Mouse (Mus musculus) embryonic facial prominence, embryonic 15.5 days (tissue): ENCODE results near the gene Klhl10. TPM values are rescaled to one million over a fixed set of nuclear protein-coding genes. Genes with fewer than 3 reads are reported as not detected.

Source experiments
- ATAC-seq: fragments of 200-750 bp; cut with Nextera tagmentation; 2 replicates; pipeline ENCODE4 v1.8.0; 2017; ENCODE audit warnings: low read depth, moderate TSS enrichment; ENCODE audit not compliant: insufficient number of reproducible peaks, low FRiP score, low TSS enrichment
- H3K27ac ChIP-seq: fragments of 300-500 bp; sonication (generic); replicated peaks from 2 replicates; pipeline ENCODE4 v1.5.1; 2015; ENCODE audit warnings: mild to moderate bottlenecking, inconsistent platforms
- H3K27me3 ChIP-seq: fragments of 300-500 bp; sonication (generic); 2 replicates; pipeline ENCODE4 v1.6.1; 2015; ENCODE audit warnings: inconsistent platforms
- H3K36me3 ChIP-seq: fragments of 300-500 bp; sonication (generic); 2 replicates; pipeline ENCODE4 v1.6.1; 2015; ENCODE audit warnings: mild to moderate bottlenecking, inconsistent platforms
- H3K4me1 ChIP-seq: fragments of 300-500 bp; sonication (generic); 2 replicates; pipeline ENCODE4 v1.6.1; 2015; ENCODE audit warnings: inconsistent platforms
- H3K4me2 ChIP-seq: fragments of 300-500 bp; sonication (generic); replicated peaks from 2 replicates; pipeline ENCODE4 v1.6.1; 2015; ENCODE audit warnings: mild to moderate bottlenecking, inconsistent platforms
- H3K4me3 ChIP-seq: fragments of 300-500 bp; sonication (generic); replicated peaks from 2 replicates; pipeline ENCODE4 v1.5.1; 2015; ENCODE audit warnings: mild to moderate bottlenecking, inconsistent platforms
- H3K9ac ChIP-seq: fragments of 300-500 bp; sonication (generic); 2 replicates; pipeline ENCODE4 v1.6.1; 2015; ENCODE audit warnings: inconsistent platforms
- H3K9me3 ChIP-seq: fragments of 300-500 bp; sonication (generic); replicated peaks from 2 replicates; pipeline ENCODE4 v1.6.1; 2016; ENCODE audit warnings: inconsistent platforms
- WGBS: fragments of 180-500 bp; shearing (Covaris S2); methylation state at CpG from one replicate; pipeline ENCODE4 v1.1.7; 2015; 5-methylcytosine and 5-hydroxymethylcytosine counted together
- polyA plus RNA-seq: library from polyadenylated mRNA; unstranded; fragments of >200 nt; fragmentation: Nextera tagmentation; extraction: Ambion mirVana; gene quantifications from 2 replicates; pipeline ENCODE4 v1.2.1, GENCODE M21; 2015

Klhl10 gene
- polyA plus RNA-seq = 1.1 and 1.2 TPM in 2 replicates

DNA sequence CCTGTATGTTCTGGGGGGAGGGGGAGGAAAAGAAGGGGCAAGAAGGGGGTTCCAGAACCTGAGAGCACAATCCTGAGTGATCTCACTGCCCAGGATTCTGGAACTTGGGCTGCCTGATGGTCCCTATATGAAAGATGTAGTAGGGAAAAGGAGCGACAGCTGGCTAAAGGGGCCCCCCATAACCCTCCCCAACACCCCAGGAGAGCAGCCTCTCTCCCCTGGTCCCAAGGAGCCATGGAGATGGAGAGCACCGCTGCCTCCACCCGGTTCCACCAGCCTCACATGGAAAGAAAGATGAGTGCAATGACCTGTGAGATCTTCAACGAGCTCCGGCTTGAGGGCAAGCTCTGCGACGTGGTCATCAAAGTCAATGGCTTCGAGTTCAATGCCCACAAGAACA lies at the start of gene Klhl10, which contains the start of gene Nt5c3b:
Klhl10 (plus strand) TSS at position 121 of the 400 bp plus-strand sequence.
Nt5c3b (minus strand) TSS at position 12 of the 400 bp plus-strand sequence.
- Histone ChIP-seq H3K4me1 (peaks cover 21% of the 10 kb centered on the region), H3K4me3 (peak within 1 kb of the TSS; percentile 82), H3K9me3 (no peaks in the 10 kb centered on the region), H3K27ac (peak within 1 kb of the TSS; percentile 73; the same call in 1 of the 2 replicates), H3K9ac (peak within 1 kb of the TSS; percentile 95), H3K36me3 (peaks cover 23% of the 10 kb centered on the region), H3K27me3 (no peaks in the 10 kb centered on the region), H3K4me2 (peak within 1 kb of the TSS; percentile 68)
- WGBS = 77% methylated on average over 8 of the region's 8 CpGs
- no peak for ATAC-seq

DNA sequence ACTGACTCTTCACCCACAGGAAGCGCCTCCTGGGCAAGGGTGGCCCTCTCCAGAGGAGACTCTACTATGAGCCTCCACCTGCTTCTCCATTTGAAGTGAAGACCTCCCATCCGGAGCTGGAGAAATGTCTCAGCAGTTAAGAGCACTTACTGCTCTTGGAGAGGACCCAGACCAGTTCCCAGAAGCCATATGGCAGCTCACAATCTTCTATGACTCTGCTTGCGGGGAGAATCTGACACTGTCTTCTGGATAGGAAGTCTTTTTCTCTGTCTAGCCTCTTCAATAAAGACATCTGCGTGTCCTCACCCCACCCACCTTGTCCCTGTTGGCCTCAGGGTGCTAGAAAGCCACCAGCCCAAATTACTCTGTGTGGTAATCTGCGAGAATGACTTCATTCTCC lies 48.8 kb upstream of the Klhl10 start:
- no peak overlapping the region for H3K9ac ChIP-seq
- peaks cover 80% of the 10 kb centered on the region for H3K4me1 ChIP-seq
- no peaks in the 10 kb centered on the region for H3K27me3 ChIP-seq
- 73% methylated on average over 5 of the region's 5 CpGs for WGBS
- H3K27ac ChIP-seq = peak overlapping the region; percentile 1; the same call in 1 of the 2 replicates
- no peaks in the 10 kb centered on the region for H3K36me3 ChIP-seq
- no peak for ATAC-seq
- H3K4me2 ChIP-seq = 0 out of 2 replicates have a peak overlapping the region, but pooled peaks have one; percentile 66
- H3K9me3 ChIP-seq = no peaks in the 10 kb centered on the region
- H3K4me3 ChIP-seq = 0 out of 2 replicates have a peak overlapping the region, but pooled peaks have one; percentile 76

DNA sequence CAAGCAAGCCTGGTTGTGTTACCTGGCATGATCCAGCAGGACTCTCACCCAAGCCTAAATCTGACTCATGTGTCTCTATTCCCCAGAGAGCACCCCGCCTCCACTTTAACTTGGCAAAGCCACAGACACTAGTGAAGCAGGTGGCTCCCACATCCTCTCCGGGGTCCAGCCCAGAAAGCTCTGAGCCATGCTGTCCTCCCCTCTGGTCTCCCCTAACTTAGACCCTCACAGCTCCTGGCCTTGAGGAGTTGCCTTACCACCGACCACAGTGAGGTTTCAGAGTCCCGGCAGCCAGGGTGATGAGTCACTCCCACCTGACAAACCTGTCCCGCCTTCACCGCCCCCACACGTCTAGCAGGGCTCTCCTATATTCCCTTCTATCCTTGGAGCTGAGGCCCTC lies 48.0 kb upstream of the Klhl10 start:
- peak overlapping the region; percentile 66 for H3K4me2 ChIP-seq
- no peaks in the 10 kb centered on the region for H3K9me3 ChIP-seq
- ATAC-seq = no peak
- no peak overlapping the region for H3K9ac ChIP-seq
- 56% methylated on average over 7 of the region's 7 CpGs for WGBS
- H3K27me3 ChIP-seq = no peaks in the 10 kb centered on the region
- peak overlapping the region; percentile 76; the same call in 1 of the 2 replicates for H3K4me3 ChIP-seq
- H3K36me3 ChIP-seq = no peaks in the 10 kb centered on the region
- peaks cover 79% of the 10 kb centered on the region for H3K4me1 ChIP-seq
- peak overlapping the region; percentile 1; the same call in 1 of the 2 replicates for H3K27ac ChIP-seq

DNA sequence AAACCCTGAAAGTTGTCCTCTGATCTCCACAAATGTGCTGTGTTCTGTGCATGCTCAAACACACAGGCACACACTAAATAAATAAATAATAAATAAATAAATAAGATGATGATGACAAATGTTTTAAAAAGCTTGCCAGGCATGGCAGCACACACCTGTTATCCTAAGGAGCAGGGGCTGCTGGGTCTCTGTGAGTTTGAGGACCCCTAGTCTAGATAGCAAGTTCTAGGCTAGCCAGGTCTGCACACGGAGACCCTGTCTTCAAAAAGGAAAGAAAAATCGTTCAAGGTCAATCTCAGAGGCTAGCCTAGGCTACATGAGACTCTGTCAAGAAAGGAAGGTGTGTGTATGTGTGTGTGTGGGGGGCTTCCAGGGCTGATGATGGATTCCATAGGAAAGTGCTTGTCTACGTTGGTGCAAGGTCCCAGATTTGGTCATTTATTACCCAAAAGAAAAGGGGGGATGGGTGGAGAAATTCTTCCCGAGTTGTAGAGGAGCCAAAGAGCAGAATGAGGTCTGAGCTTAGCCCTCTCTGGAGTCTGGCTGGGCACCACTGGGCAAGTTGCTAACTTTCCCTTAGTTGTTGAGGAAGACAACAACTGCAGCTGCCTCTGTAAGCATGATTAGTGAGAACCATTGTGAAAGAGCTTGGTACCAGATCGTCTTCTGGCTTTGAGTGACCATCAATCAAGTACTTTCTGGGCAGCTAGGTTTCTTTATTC lies 47.2 kb upstream of the Klhl10 start:
- Histone ChIP-seq H3K4me3 (peak overlapping the region; percentile 76), H3K4me2 (peak overlapping the region; percentile 66), H3K4me1 (peaks cover 80% of the 10 kb centered on the region), H3K9ac (no peak overlapping the region), H3K36me3 (no peaks in the 10 kb centered on the region), H3K27me3 (no peaks in the 10 kb centered on the region), H3K9me3 (no peaks in the 10 kb centered on the region), H3K27ac (no peak overlapping the region)
- WGBS = 64% methylated on average over 5 of the region's 5 CpGs
- ATAC-seq = no peak

DNA sequence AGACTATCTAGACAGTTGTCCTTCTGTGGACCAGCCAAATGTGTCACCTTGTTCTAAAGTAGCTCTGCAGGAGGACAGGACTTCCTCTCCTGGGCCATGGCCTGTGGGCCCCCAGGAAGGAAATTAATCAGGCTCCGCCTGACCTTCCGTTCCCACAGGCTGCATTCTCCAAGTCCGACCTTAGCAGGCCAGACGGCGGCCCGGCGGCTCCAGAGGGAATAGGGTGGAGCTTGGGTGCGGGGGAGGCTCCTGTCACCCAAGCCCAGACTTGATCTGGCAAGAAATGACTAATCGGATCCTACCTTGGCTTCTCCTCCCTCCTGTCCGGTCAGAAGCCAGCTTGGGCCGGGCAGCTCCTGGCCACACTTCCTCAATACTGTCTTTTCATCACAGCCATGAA lies 46.5 kb upstream of the Klhl10 start:
- no peak overlapping the region for H3K9ac ChIP-seq

DNA sequence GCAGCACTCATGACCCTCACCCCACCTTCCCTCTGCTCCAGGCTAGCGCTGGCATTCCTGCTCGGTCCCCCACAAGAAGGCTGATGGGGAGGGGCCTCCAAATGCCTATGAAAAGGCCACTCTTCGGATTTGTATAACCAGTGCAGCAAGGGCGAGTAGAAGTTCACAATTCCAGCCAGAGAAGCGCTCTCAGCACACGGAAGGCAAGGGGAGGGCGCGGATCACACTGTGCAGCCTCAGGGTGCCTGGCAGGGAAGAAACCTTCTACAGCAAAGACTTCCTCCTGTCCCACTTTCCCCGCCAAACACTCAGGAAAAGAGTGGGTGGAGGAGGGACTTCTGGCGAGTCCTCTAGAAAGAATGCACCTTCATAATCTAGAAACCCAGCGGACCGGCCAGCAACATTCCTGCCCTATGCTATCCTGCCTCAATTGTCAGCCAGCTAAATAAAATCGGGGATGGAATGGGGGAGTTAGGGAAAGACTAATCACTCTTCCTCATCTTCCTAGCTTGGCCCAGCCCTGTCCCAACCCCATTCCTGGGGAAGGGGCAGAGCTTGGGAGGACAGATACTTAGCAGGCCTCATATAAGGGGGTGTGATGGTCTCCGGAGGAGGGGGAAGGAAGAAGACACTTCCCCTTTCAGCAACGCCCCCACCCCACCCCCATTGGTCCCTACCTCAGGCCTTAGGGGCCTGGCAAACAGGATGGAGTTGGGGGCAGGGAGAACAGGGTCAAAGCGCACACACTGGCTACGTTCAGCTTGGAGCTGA lies 45.7 kb upstream of the Klhl10 start:
- Histone ChIP-seq H3K27me3 (no peaks in the 10 kb centered on the region), H3K9ac (no peak overlapping the region; the same call in 1 of the 2 replicates), H3K4me3 (peak overlapping the region; percentile 76), H3K9me3 (no peaks in the 10 kb centered on the region), H3K4me2 (peak overlapping the region; percentile 66), H3K4me1 (peaks cover 80% of the 10 kb centered on the region), H3K27ac (peak overlapping the region; percentile 91), H3K36me3 (no peaks in the 10 kb centered on the region)
- 24% methylated on average over 17 of the region's 17 CpGs for WGBS
- ATAC-seq = no peak

More for the DNA sequence above, 46.5 kb upstream of the Klhl10 start:
- Histone ChIP-seq H3K27ac (peak overlapping the region; percentile 91), H3K27me3 (no peaks in the 10 kb centered on the region), H3K9me3 (no peaks in the 10 kb centered on the region), H3K4me2 (peak overlapping the region; percentile 66), H3K4me1 (peaks cover 81% of the 10 kb centered on the region), H3K36me3 (no peaks in the 10 kb centered on the region), H3K4me3 (peak overlapping the region; percentile 76)
- WGBS = 36% methylated on average over 11 of the region's 11 CpGs
- ATAC-seq = no peak

DNA sequence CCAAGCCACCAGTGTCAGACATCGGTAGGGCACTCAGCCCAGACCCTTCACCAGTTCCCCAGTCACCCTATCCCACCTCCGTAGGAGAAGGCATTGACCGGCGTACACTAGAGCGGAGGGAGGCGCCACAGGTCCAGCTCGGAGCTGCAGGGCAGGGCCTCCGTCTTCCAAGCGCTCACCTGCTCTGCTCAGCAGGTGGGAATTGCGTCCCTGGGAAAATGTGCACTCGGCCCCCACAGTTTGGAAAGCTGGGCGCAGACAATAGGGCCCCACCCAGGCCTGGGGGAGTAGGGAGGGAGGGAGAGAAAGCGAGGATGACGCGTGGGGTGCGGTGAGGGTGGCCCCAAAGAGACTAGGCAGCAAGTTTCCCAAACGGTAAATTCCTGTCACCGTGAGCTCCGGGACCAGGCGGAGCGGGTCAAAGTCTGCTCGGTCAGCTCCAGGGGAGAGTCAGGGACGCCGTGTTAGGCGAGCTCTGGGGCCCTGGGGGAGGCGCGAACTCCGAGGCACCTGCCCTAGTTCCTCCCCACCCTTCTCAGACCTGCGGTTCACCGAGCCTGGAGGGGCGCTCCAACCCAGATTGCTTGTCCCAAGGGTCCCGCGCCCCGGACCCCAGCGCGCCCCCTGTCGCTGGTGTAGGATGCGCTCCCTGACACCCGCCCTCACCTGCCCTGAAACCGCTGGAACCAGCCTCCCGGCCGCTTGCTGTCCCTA lies 44.7 kb upstream of the Klhl10 start:
- Histone ChIP-seq H3K4me2 (peak overlapping the region; percentile 66), H3K36me3 (no peaks in the 10 kb centered on the region), H3K9me3 (no peaks in the 10 kb centered on the region), H3K9ac (peak overlapping the region; percentile 68), H3K4me3 (peak overlapping the region; percentile 76), H3K4me1 (peaks cover 77% of the 10 kb centered on the region), H3K27ac (peak overlapping the region; percentile 91), H3K27me3 (no peaks in the 10 kb centered on the region)
- 1% methylated on average over 42 of the region's 42 CpGs for WGBS
- no peak for ATAC-seq

DNA sequence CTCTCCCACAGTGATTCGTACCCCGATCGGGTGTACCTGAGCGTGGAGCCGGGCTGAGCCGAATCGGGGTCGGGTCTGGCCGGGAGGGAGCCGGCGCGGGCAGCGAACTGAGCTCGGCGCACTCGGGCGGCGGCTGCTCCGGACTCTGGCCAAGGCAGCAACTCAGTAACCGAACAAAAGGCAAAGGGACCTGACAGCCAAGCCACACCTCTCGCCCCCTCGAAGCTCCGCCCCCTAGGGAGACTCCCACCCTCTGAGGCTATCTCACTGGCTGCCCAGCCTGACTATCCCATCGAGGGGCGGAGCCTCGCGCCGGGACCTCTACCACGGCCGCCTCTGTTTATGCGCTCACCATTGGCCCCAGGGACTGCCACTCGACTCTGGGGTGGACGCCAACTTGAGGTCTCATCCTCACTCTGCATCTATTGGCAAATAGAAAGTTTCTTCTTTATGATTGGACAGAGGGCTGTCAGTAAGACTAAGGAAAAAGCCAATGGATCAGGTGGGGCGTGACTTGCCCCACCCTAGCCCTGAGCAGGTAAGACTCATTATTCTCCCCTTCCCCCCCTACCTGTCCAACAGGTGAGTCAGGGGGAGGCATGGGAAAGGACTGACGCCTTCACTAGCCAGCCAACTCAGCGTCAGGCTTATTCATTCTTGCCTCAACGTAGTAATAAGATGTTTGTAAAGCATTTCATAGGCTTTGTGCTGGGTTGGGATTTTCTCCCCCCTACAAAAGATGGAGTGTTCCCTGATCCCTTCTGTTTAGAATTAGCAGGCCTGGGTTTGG lies 43.9 kb upstream of the Klhl10 start, which contains the start of gene Jup:
Jup (minus strand) TSS at position 164 of the 790 bp plus-strand sequence.
- peak within 1 kb of the TSS; percentile 91 for H3K27ac ChIP-seq
- H3K9ac ChIP-seq = peak within 1 kb of the TSS; percentile 68
- peaks cover 78% of the 10 kb centered on the region for H3K4me1 ChIP-seq
- ATAC-seq = peak; percentile 98
- under 1% methylated on average over 37 of the region's 37 CpGs for WGBS
- H3K9me3 ChIP-seq = no peaks in the 10 kb centered on the region
- peak within 1 kb of the TSS; percentile 66 for H3K4me2 ChIP-seq
- no peaks in the 10 kb centered on the region for H3K36me3 ChIP-seq
- H3K27me3 ChIP-seq = no peaks in the 10 kb centered on the region
- H3K4me3 ChIP-seq = peak within 1 kb of the TSS; percentile 76

DNA sequence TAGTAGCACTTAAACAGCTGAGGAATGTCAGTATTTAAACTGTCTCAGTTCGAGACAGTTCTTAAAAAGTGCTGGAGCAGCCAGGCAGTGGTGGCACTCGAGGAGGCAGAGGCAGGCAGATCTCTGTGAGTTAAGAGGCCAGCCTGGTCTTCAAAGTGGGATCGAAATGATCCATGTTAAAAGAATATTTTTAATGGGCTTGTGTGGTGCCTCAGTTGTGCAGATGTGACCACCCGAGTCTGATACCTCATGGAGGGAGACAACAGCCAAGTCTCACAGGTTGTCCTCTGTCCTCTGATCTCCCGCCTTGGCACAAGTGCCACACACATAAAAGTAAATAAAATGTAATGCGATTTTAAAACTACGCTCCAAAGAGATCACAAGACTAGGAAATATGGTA lies 43.2 kb upstream of the Klhl10 start:
- no peak overlapping the region for H3K9ac ChIP-seq
- no peak for ATAC-seq
- H3K36me3 ChIP-seq = no peaks in the 10 kb centered on the region
- peak overlapping the region; percentile 63 for H3K27ac ChIP-seq
- no peak overlapping the region for H3K4me3 ChIP-seq
- H3K27me3 ChIP-seq = no peaks in the 10 kb centered on the region
- no peaks in the 10 kb centered on the region for H3K9me3 ChIP-seq
- H3K4me1 ChIP-seq = peaks cover 71% of the 10 kb centered on the region
- no peak overlapping the region for H3K4me2 ChIP-seq
- WGBS = 92% methylated on average over 7 of the region's 7 CpGs

DNA sequence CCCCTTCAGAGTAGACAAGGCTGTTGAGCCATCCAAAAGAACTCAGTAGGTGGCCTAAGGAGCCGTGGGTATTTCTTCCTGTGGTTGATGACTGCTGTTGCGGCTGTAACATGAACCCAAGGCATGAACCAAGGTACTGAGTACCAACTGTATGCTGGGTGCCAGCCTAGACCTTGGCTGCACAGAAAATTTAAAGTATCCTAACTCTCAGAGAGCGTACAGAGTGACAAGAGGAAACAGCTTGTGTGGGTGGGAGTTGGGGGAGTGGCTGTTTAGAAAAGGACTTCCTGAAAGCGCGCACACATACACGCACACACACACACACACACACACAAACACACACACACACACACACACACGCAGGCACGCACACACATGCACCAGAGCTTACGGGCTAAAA lies 42.4 kb upstream of the Klhl10 start:
- Histone ChIP-seq H3K9me3 (no peaks in the 10 kb centered on the region), H3K27ac (peak overlapping the region; percentile 71; the same call in 1 of the 2 replicates), H3K9ac (no peak overlapping the region), H3K36me3 (no peaks in the 10 kb centered on the region), H3K27me3 (no peaks in the 10 kb centered on the region), H3K4me1 (peaks cover 65% of the 10 kb centered on the region), H3K4me2 (no peak overlapping the region), H3K4me3 (no peak overlapping the region)
- no peak for ATAC-seq
- WGBS = 41% methylated on average over 9 of the region's 9 CpGs
